Mouse (Mus musculus): ENCODE results near the gene Gm21698.
"Not testable (repeated sequence)": the region's sequence is repeated elsewhere in the genome, so short reads cannot be mapped to it uniquely, and the experiment has no call there.

Gene Gm21698

DNA sequence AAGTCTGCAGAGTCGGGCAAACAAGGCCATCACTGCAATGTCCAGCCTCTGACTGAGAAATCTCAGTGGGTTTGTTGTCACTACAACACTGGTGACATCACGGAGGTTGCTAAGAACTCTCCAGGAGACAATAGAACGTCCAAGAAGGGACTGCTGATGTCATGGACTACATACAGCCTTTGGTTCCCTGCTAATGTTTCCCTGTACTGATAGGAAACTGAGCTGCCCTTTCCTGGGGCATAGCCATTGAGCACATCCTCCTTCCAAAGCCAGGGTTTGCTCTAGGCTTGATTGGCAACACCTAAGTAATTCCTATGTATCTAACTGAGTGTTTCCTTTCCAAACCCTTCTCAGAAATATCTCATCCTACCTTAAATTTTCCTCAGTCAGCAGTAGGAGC is at the start of gene Gm21698:
Gene Gm21698 (minus strand): TSS at position 101 of the 400 bp plus-strand sequence.
- not testable (repeated sequence) for DNase-seq (ENCODE audit: low read depth, low spot score)

DNA sequence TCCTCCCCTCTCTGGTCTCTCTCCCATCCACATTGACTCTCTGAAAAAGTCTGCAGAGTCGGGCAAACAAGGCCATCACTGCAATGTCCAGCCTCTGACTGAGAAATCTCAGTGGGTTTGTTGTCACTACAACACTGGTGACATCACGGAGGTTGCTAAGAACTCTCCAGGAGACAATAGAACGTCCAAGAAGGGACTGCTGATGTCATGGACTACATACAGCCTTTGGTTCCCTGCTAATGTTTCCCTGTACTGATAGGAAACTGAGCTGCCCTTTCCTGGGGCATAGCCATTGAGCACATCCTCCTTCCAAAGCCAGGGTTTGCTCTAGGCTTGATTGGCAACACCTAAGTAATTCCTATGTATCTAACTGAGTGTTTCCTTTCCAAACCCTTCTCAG is 34.4 kb upstream of the Gm21698 start, which contains the start of gene Gm5862:
Gene Gm5862 (minus strand): TSS at position 101 of the 400 bp plus-strand sequence.
- not testable (repeated sequence) for DNase-seq (ENCODE audit: low read depth, low spot score)

DNA sequence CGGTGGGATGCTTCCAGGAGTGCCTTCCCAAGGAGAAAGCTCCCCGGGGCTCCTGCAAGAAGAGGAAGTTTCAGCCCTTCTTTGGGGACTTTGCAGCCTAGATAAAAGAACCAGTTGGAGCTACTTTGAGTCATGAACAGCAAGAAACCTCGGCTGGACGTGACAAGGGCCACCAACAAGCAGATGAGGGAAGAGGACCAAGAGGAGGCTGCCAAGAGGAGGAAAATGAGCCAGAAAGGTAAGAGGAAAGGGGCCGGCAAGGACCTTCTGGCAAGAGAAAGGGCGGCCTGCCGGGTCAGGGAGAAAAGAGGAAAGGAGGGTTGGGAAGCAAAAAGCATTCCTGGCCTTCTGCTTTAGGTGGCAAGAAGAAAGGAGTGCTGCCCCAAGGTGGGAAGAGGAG is 19.2 kb upstream of the Gm21698 start:
- DNase-seq (ENCODE audit: low read depth, low spot score) = not testable (repeated sequence)

DNA sequence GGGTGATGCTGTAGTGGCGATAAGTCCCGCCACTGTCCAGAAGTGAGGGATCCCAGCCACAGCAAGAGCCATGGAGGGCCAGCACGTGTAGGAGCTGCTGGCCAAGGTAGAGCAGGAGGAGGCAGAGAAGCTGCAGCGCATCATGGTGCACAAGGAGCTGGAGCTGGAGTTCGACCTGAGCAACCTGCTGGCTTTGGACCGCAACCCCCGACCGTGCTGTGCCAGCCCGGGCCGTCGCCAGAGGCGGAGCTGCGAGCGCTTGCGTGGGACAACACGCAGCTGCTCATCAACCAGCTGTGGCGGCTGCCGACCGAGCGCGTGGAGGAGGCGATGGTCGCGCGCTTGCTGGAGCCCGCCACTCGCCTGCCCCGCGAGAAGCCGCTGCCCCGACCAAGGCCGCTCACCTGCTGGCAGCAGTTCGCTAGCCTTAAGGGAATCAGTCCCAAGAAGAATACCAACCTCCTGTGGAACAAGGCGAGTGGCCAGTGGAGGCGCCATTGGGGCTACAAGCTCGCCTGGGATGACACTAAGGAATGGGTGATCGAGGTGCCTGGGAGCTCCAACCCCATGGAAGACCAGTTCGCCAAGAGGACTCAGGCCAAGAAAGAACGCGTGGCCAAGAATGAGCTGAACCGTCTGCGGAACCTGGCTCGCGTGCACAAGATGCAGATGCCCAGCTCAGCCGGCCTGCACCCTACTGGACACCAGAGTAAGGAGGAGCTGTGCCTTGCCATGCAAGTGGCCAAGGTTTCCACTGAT is 18.7 kb upstream of the Gm21698 start:
- DNase-seq (ENCODE audit: low read depth, low spot score) = not testable (repeated sequence)

DNA sequence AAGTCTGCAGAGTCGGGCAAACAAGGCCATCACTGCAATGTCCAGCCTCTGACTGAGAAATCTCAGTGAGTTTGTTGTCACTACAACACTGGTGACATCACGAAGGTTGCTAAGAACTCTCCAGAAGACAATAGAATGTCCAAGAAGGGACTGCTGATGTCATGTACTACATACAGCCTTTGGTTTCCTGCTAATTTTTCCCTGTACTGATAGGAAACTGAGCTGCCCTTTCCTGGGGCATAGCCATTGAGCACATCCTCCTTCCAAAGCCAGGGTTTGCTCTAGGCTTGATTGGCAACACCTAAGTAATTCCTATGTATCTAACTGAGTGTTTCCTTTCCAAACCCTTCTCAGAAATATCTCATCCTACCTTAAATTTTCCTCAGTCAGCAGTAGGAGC is 16.2 kb upstream of the Gm21698 start, which contains the start of gene Gm1979:
Gene Gm1979 (minus strand): TSS at position 101 of the 400 bp plus-strand sequence.
- not testable (repeated sequence) for DNase-seq (ENCODE audit: low read depth, low spot score)

DNA sequence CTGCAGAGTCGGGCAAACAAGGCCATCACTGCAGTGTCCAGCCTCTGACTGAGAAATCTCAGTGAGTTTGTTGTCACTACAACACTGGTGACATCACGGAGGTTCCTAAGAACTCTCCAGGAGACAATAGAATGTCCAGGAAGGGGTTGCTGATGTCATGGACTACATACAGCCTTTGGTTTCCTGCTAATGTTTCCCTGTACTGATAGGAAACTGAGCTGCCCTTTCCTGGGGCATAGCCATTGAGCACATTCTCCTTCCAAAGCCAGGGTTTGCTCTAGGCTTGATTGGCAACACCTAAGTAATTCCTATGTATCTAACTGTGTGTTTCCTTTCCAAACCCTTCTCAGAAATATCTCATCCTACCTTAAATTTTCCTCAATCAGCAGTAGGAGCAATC is 15.9 kb downstream of the Gm21698 start, which contains the start of gene Gm21680:
Gene Gm21680 (minus strand): TSS at position 101 of the 400 bp plus-strand sequence.
- DNase-seq (ENCODE audit: low read depth, low spot score) = not testable (repeated sequence)

DNA sequence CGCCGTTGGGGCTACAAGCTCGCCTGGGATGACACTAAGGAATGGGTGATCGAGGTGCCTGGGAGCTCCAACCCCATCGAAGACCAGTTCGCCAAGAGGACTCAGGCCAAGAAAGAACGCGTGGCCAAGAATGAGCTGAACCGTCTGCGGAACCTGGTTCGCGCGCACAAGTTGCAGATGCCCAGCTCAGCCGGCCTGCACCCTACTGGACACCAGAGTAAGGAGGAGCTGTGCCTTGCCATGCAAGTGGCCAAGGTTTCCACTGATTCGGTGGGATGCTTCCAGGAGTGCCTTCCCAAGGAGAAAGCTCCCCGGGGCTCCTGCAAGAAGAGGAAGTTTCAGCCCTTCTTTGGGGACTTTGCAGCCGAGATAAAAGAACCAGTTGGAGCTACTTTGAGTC is 31.4 kb downstream of the Gm21698 start:
- DNase-seq (ENCODE audit: low read depth, low spot score) = not testable (repeated sequence)

DNA sequence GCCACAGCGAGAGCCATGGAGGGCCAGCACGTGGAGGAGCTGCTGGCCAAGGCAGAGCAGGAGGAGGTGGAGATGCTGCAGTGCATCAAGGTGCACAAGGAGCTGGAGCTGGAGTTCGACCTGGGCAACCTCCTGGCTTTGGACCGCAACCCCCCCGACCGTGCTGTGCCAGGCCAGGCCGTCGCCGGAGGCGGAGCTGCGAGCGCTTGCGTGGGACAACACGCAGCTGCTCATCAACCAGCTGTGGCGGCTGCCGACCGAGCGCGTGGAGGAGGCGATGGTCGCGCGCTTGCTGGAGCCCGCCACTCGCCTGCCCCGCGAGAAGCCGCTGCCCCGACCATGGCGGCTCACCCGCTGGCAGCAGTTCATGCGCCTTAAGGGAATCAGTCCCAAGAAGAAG is 31.8 kb downstream of the Gm21698 start:
- not testable (repeated sequence) for DNase-seq (ENCODE audit: low read depth, low spot score)

DNA sequence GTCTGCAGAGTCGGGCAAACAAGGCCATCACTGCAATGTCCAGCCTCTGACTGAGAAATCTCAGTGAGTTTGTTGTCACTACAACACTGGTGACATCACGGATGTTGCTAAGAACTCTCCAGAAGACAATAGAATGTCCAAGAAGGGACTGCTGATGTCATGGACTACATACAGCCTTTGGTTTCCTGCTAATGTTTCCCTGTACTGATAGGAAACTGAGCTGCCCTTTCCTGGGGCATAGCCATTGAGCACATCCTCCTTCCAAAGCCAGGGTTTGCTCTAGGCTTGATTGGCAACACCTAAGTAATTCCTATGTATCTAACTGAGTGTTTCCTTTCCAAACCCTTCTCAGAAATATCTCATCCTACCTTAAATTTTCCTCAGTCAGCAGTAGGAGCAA is 34.1 kb downstream of the Gm21698 start, which contains the start of gene Gm21671:
Gene Gm21671 (minus strand): TSS at position 101 of the 400 bp plus-strand sequence.
- DNase-seq (ENCODE audit: low read depth, low spot score) = not testable (repeated sequence)

DNA sequence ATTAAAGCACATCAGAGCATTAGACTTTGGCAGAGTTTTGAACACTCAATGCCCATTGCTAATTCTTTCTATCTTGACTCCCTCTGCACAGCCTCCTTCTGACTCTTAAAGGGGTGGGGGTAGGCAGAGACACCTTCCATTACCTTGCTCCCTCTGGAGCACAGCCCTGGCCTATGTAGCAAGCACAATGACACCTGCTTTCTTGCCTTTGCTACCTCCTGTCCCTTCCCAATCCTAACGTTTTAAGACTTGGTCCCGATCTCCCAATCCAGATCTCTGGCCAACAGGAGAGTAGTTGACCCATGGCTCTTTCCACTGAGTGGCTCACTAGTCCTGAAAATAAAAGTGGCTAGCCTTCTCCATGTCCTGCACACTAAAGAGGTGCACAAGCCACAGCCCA is 43.1 kb downstream of the Gm21698 start:
- not testable (repeated sequence) for DNase-seq (ENCODE audit: low read depth, low spot score)

DNA sequence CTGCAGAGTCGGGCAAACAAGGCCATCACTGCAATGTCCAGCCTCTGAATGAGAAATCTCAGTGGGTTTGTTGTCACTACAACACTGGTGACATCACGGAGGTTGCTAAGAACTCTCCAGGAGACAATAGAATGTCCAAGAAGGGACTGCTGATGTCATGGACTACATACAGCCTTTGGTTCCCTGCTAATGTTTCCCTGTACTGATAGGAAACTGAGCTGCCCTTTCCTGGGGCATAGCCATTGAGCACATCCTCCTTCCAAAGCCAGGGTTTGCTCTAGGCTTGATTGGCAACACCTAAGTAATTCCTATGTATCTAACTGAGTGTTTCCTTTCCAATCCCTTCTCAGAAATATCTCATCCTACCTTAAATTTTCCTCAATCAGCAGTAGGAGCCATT is 46.2 kb downstream of the Gm21698 start, which contains the start of gene Gm21663:
Gene Gm21663 (minus strand): TSS at position 101 of the 400 bp plus-strand sequence.
- not testable (repeated sequence) for DNase-seq (ENCODE audit: low read depth, low spot score)
